Mouse (Mus musculus): Measurements from ENCODE around the gene Tceal7.
"Not testable (repeated sequence)": the region's sequence is repeated elsewhere in the genome, so short reads cannot be mapped to it uniquely, and the experiment has no call there.

Gene Tceal7

GRCm38 (mm10) chrX:136248811-136249210, 34.2 kb downstream of the Tceal7 start:
- DNase-seq (ENCODE audit: low read depth, low spot score): no peak

- no peak for DNase-seq (ENCODE audit: low read depth, low spot score)
Observed at GRCm38 (mm10) chrX:136249671-136250070, 35.1 kb downstream of the Tceal7 start.

- no peak for DNase-seq (ENCODE audit: low read depth, low spot score)
Observed at GRCm38 (mm10) chrX:136252023-136252729, 37.6 kb downstream of the Tceal7 start.

GRCm38 (mm10) chrX:136267720-136268119, 53.1 kb downstream of the Tceal7 start:
- no peak for DNase-seq (ENCODE audit: low read depth, low spot score)

- DNase-seq (ENCODE audit: low read depth, low spot score): no peak
Observed at GRCm38 (mm10) chrX:136268173-136268572, 53.6 kb downstream of the Tceal7 start.

- not testable (repeated sequence) for DNase-seq (ENCODE audit: low read depth, low spot score)
Observed at GRCm38 (mm10) chrX:136269743-136270392, 55.3 kb downstream of the Tceal7 start, which contains the start of gene Bex3. Gene Bex3, plus strand, starts transcription at chrX:136270253.

GRCm38 (mm10) chrX:136270393-136271111, 56.0 kb downstream of the Tceal7 start:
- peak; percentile 14 for DNase-seq (ENCODE audit: low read depth, low spot score)

GRCm38 (mm10) chrX:136274542-136274941, 60.0 kb downstream of the Tceal7 start:
- no peak for DNase-seq (ENCODE audit: low read depth, low spot score)

GRCm38 (mm10) chrX:136275386-136275785, 60.8 kb downstream of the Tceal7 start:
- no peak for DNase-seq (ENCODE audit: low read depth, low spot score)

Measured in retina, postnatal 7 days (tissue).